Mouse (Mus musculus) C2C12 (cell line): ENCODE data around the gene Zfp423.

ENCODE experiments used
- CEBPB ChIP-seq: IDR thresholded peaks from one replicate; pipeline ENCODE4 v1.6.1; 2011; ENCODE audit warnings: low read depth, mild to moderate bottlenecking, control low read depth, moderate library complexity
- CTCF ChIP-seq: IDR thresholded peaks from one replicate; pipeline ENCODE4 v1.5.1; 2011; ENCODE audit not compliant: control insufficient read depth, insufficient read depth, insufficient read length
- FOSL1 ChIP-seq: IDR thresholded peaks from one replicate; pipeline ENCODE4 v1.8.0; 2011; ENCODE audit warnings: mild to moderate bottlenecking, low read length; ENCODE audit not compliant: poor library complexity, insufficient read depth, severe bottlenecking
- MAX ChIP-seq: IDR thresholded peaks from one replicate; pipeline ENCODE4 v1.6.1; 2011; ENCODE audit warnings: mild to moderate bottlenecking, control low read depth
- MYOD1 ChIP-seq: IDR thresholded peaks from one replicate; pipeline ENCODE4 v1.6.1; 2011; ENCODE audit warnings: low read depth; ENCODE audit not compliant: control insufficient read depth, insufficient read length
- MYOG ChIP-seq: IDR thresholded peaks from one replicate; pipeline ENCODE4 v1.6.1; 2011; ENCODE audit not compliant: control insufficient read depth, insufficient read length; ENCODE audit errors: extremely low read depth
- USF1 ChIP-seq: IDR thresholded peaks from one replicate; pipeline ENCODE4 v1.6.1; 2011; ENCODE audit warnings: low read depth, mild to moderate bottlenecking, control low read depth, moderate library complexity

GRCm38 (mm10) chr8:87892891-87893290 lies 66.5 kb downstream of the Zfp423 start:
- TF ChIP-seq CEBPB (no peak), CTCF (no peak), USF1 (no peak), MYOD1 (no peak), MAX (no peak), MYOG (no peak), FOSL1 (no peak)
